Mouse (Mus musculus) cortical plate, adult 2 months (tissue): ENCODE measurements around the gene Fgfr2.

Source experiments
- CTCF ChIP-seq: fragments of 200-500 bp; IDR thresholded peaks from 2 replicates; pipeline ENCODE4 v1.5.1; 2011; ENCODE audit warnings: mild to moderate bottlenecking, control low read depth, low read length; ENCODE audit not compliant: insufficient read depth; ENCODE audit errors: extremely low read depth
- POLR2A ChIP-seq: fragments of 200-500 bp; IDR thresholded peaks from 2 replicates; pipeline ENCODE4 v1.6.1; 2011; ENCODE audit warnings: mild to moderate bottlenecking, low read length, control low read depth; ENCODE audit not compliant: insufficient read depth; ENCODE audit errors: extremely low read depth

- no peak for TF ChIP-seq CTCF
- no peak for TF ChIP-seq POLR2A
Observed at GRCm38 (mm10) chr7:133072535-133072934, 50.6 kb downstream of the Fgfr2 start.
